Comparison of ENCODE assay signal across 26 mouse cellular contexts in the genomic region with DNA sequence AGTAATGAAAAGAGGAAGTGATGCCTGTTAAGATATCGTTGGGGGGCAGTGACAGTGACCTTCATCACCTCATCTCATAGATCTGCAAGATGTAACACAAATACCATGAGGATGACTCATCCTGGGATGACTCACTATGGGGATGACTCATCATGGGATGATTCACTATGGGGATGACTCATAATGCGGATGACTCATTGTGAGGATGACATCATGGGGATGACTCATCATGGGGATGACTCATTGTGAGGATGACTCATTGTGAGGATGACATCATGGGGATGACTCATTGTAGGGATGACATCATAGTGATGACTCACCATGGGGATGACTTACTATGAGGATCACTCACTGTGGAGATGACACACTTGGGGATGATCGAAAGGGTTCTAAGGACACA.
DNase-seq lines count a peak whose midpoint lies in the region; ATAC-seq and TF ChIP-seq lines count a peak whose summit lies in the region.
"Had no signal": no experiment of that assay in that cellular context is flagged by ENCODE, and none has a peak within 500 bp of the region (broad histone marks: within the 10 kb centered on the region; RNA-seq: fewer than 3 reads in every experiment).

No protein-coding gene starts in this region.

- no peaks in the 10 kb centered on the region for H3K4me1 ChIP-seq in MEL (ENCODE audit: control insufficient read depth in 1 of 2, insufficient read depth in 2 of 2, low read length in 2 of 2)
- no peaks in the 10 kb centered on the region for H3K4me1 ChIP-seq in kidney, embryonic 15.5 days
- H3K4me1 ChIP-seq: heart, embryonic 15.5 days; liver, embryonic 15.5 days; midbrain, embryonic 10.5 days had no signal

- no peaks in the 10 kb centered on the region for H3K79me2 ChIP-seq in MEL (ENCODE audit: control insufficient read depth, insufficient read depth, low read length, poor library complexity)

- no peak overlapping the region for H3K9ac ChIP-seq in MEL (ENCODE audit: control insufficient read depth, low read depth, low read length, poor library complexity, severe bottlenecking)
- H3K9ac ChIP-seq in kidney, embryonic 15.5 days: no peak overlapping the region
- H3K9ac ChIP-seq: forebrain, embryonic 13.5 days; heart, embryonic 15.5 days; liver, embryonic 15.5 days; lung, embryonic 14.5 days; neural tube, embryonic 13.5 days had no signal

- no peak overlapping the region for H3K4me3 ChIP-seq in MEL (ENCODE audit: control insufficient read depth in 1 of 2, insufficient read depth in 1 of 2, low read depth in 2 of 2, low read length in 2 of 2)
- no peak overlapping the region for H3K4me3 ChIP-seq in kidney, embryonic 15.5 days (replicated peaks)
- H3K4me3 ChIP-seq: forebrain, embryonic 13.5 days; heart, embryonic 15.5 days; liver, embryonic 15.5 days; midbrain, embryonic 10.5 days; myocyte; neural tube, embryonic 13.5 days had no signal

- H3K4me2 ChIP-seq in kidney, embryonic 15.5 days: no peak overlapping the region
- H3K4me2 ChIP-seq: forebrain, embryonic 13.5 days; heart, embryonic 15.5 days; liver, embryonic 15.5 days; lung, embryonic 14.5 days; neural tube, embryonic 13.5 days had no signal

- no peaks in the 10 kb centered on the region; the same call in 1 of the 2 replicates for H3K9me3 ChIP-seq in MEL (replicated peaks; ENCODE audit: insufficient read depth, low read length)
- H3K9me3 ChIP-seq in kidney, embryonic 15.5 days (replicated peaks): no peaks in the 10 kb centered on the region
- H3K9me3 ChIP-seq: forebrain, embryonic 13.5 days; heart, embryonic 15.5 days; midbrain, embryonic 10.5 days; neural tube, embryonic 13.5 days had no signal

- WGBS in kidney, embryonic 15.5 days: 92% methylated on average over 3 of the region's 3 CpGs

- no peak for ATAC-seq in kidney, embryonic 15.5 days (replicated peaks; ENCODE audit: low FRiP score)
- ATAC-seq: forebrain, embryonic 13.5 days; hindbrain, postnatal 0 days; intestine, embryonic 16.5 days had no signal

- TF ChIP-seq RAD21 in MEL (IDR thresholded peaks at IDR 0.05; ENCODE audit: low read depth, low read length): no peak

- no peaks in the 10 kb centered on the region for H3K36me3 ChIP-seq in MEL (ENCODE audit: control insufficient read depth in 1 of 2, insufficient read depth in 2 of 2, low read length in 2 of 2)
- H3K36me3 ChIP-seq in kidney, embryonic 15.5 days: no peaks in the 10 kb centered on the region
- H3K36me3 ChIP-seq: heart, embryonic 15.5 days; liver, embryonic 15.5 days; midbrain, embryonic 10.5 days; neural tube, embryonic 13.5 days had no signal

- peak; percentile 37 for DNase-seq in 3T3-L1 (ENCODE audit: low read depth, low spot score)
- DNase-seq in 416B (ENCODE audit: low read depth): peak; percentile 54
- DNase-seq in MEL (ENCODE audit: low read depth, low spot score): peak; percentile 20
- DNase-seq in R1 (ENCODE audit: low read depth, low spot score): peak; percentile 22
- DNase-seq in neural tube, embryonic 10.5 days (ENCODE audit: extremely low spot score, low spot score): no peak
- no peak for DNase-seq in urinary bladder, postnatal 10 days (ENCODE audit: low spot score)
- DNase-seq in B cell, adult 2 months: no peak
- DNase-seq: cerebellum, adult 11 months; cerebellum, adult 9-10 months; cerebellum, postnatal 36 days; gastrocnemius, postnatal 10 days; kidney, adult 8-10 months; kidney, postnatal 14 days; layer of hippocampus, adult 9-11 months; liver; lung, embryonic 14.5 days had no signal

- no peak for TF ChIP-seq CTCF in MEL (IDR thresholded peaks at IDR 0.05 in 2 of 3, conservative IDR thresholded peaks at IDR 0.05 in 1 of 3; ENCODE audit: control insufficient read depth in 1 of 3, insufficient read depth in 1 of 3, low read depth in 2 of 3, low read length in 3 of 3, poor library complexity in 1 of 3, severe bottlenecking in 1 of 3)

- no peak for TF ChIP-seq EP300 in MEL (IDR thresholded peaks at IDR 0.05; ENCODE audit: low read depth in 1 of 2, low read length in 2 of 2)

- no peaks in the 10 kb centered on the region for H3K27me3 ChIP-seq in MEL (ENCODE audit: control insufficient read depth in 1 of 2, insufficient read depth in 2 of 2, low read length in 2 of 2)
- no peaks in the 10 kb centered on the region for H3K27me3 ChIP-seq in kidney, embryonic 15.5 days
- H3K27me3 ChIP-seq: forebrain, embryonic 13.5 days; heart, embryonic 15.5 days; liver, embryonic 15.5 days; neural tube, embryonic 13.5 days had no signal

- no peak for TF ChIP-seq POLR2A in MEL (IDR thresholded peaks at IDR 0.05; ENCODE audit: control insufficient read depth in 1 of 2, insufficient read depth in 1 of 2, low read depth in 1 of 2, low read length in 2 of 2, poor library complexity in 1 of 2)

- H3K27ac ChIP-seq in MEL (ENCODE audit: control insufficient read depth, low read depth, low read length): no peak overlapping the region
- H3K27ac ChIP-seq in kidney, embryonic 15.5 days: no peak overlapping the region
- H3K27ac ChIP-seq: forebrain, embryonic 13.5 days; heart, embryonic 15.5 days; hindbrain, postnatal 0 days; liver, embryonic 15.5 days; macrophage; midbrain, embryonic 10.5 days; neural tube, embryonic 13.5 days had no signal

TF ChIP-seq in MEL, 35 proteins besides CTCF, POLR2A, EP300 and RAD21:
- TF ChIP-seq MYC (IDR thresholded peaks at IDR 0.05; ENCODE audit: low read depth, low read length) (no peak), MEF2A (IDR thresholded peaks at IDR 0.05; ENCODE audit: extremely low read depth, insufficient replicate concordance, low read depth, low read length, poor library complexity, severe bottlenecking) (no peak), GATA1 (IDR thresholded peaks at IDR 0.05; ENCODE audit: low read depth, low read length) (no peak), GABPA (IDR thresholded peaks at IDR 0.05; ENCODE audit: low read depth, low read length) (no peak), POLR2AphosphoS5 (IDR thresholded peaks at IDR 0.05; ENCODE audit: borderline replicate concordance, low read depth, low read length) (peak; percentile 44; the same call in 1 of the 2 replicates), TAL1 (IDR thresholded peaks at IDR 0.05; ENCODE audit: low read length) (no peak), RCOR1 (IDR thresholded peaks at IDR 0.05; ENCODE audit: low read depth, low read length) (no peak), NRF1 (IDR thresholded peaks at IDR 0.05; ENCODE audit: insufficient read depth, low read depth, low read length, poor library complexity, severe bottlenecking) (no peak), SMC3 (IDR thresholded peaks at IDR 0.05; ENCODE audit: low read depth, low read length) (no peak), CHD2 (IDR thresholded peaks at IDR 0.05; ENCODE audit: low read length) (no peak), ZKSCAN1 (IDR thresholded peaks at IDR 0.05; ENCODE audit: low read depth, low read length) (no peak), MAZ (IDR thresholded peaks at IDR 0.05; ENCODE audit: low read depth, low read length) (no peak), CHD1 (IDR thresholded peaks at IDR 0.05; ENCODE audit: low read depth, low read length) (no peak), NELFE (IDR thresholded peaks at IDR 0.05; ENCODE audit: low read depth, low read length) (no peak), TBP (IDR thresholded peaks at IDR 0.05; ENCODE audit: low read depth, low read length) (no peak), HCFC1 (IDR thresholded peaks at IDR 0.05; ENCODE audit: low read depth, low read length) (no peak), MXI1 (IDR thresholded peaks at IDR 0.05; ENCODE audit: low read depth, low read length) (no peak), TCF12 (IDR thresholded peaks at IDR 0.05; ENCODE audit: low read depth, low read length) (no peak), USF2 (IDR thresholded peaks at IDR 0.05; ENCODE audit: borderline replicate concordance in 1 of 2, insufficient read depth in 1 of 2, low read depth in 1 of 2, low read length in 2 of 2) (no peak), ETS1 (IDR thresholded peaks at IDR 0.05; ENCODE audit: low read depth, low read length) (peak; percentile 74), ZMIZ1 (IDR thresholded peaks at IDR 0.05; ENCODE audit: low read depth, low read length) (no peak), JUND (IDR thresholded peaks at IDR 0.05; ENCODE audit: low read depth, low read length) (peak; percentile 97), USF1 (IDR thresholded peaks at IDR 0.05; ENCODE audit: low read depth, low read length) (no peak), KAT2A (conservative IDR thresholded peaks at IDR 0.05; ENCODE audit: low read depth, low read length) (no peak), ELF1 (IDR thresholded peaks at IDR 0.05; ENCODE audit: low read depth, low read length) (no peak), E2F4 (IDR thresholded peaks at IDR 0.05; ENCODE audit: borderline replicate concordance, low read depth, low read length) (no peak)

Comparison
In these comparisons a context has a peak if more than half of its experiments do, and no peak if none do; other contexts are left out.
1. DNase-seq: peak in 3T3-L1 (single experiment), 416B (single experiment), MEL (single experiment) and R1 (single experiment); none in neural tube, embryonic 10.5 days (single experiment), urinary bladder, postnatal 10 days (single experiment) and B cell, adult 2 months (0 of 2).